ENCODE assay signal across 9 mouse cellular contexts in genomic region chr4:115897901-115898631, GRCm38 (mm10). TPM values are rescaled to one million over a fixed set of nuclear protein-coding genes. Genes with fewer than 3 reads are reported as not detected.
DNase-seq lines count a peak whose midpoint lies in the region; ATAC-seq and TF ChIP-seq lines count a peak whose summit lies in the region.
"Had no signal": no experiment of that assay in that cellular context is flagged by ENCODE, and none has a peak within 500 bp of the region (broad histone marks: within the 10 kb centered on the region; RNA-seq: fewer than 3 reads in every experiment).

No protein-coding gene starts in this region.

- H3K9ac ChIP-seq in embryonic facial prominence, embryonic 11.5 days (replicated peaks; ENCODE audit: low read length): peak overlapping the region; percentile 56
- peak overlapping the region; percentile 59 for H3K9ac ChIP-seq in hindbrain, embryonic 14.5 days

- H3K4me1 ChIP-seq in embryonic facial prominence, embryonic 11.5 days (ENCODE audit: control insufficient read depth, insufficient read depth, low read length): peaks cover 5% of the 10 kb centered on the region; the same call in 1 of the 2 replicates
- H3K4me1 ChIP-seq in hindbrain, embryonic 14.5 days (replicated peaks; ENCODE audit: control insufficient read depth, insufficient read depth, low read length): peaks cover 11% of the 10 kb centered on the region; the same call in 1 of the 2 replicates
- peaks cover 31% of the 10 kb centered on the region for H3K4me1 ChIP-seq in midbrain, embryonic 10.5 days

- intact Hi-C loops in left cerebral cortex, adult 2 months (cut with DNase I): loop anchor here (1.0 kb wide), 1 partner anchor 167 kb away; no protein-coding TSS in a partner anchor

- no peak overlapping the region for H3K27ac ChIP-seq in left cerebral cortex, adult 2 months
- no peak overlapping the region for H3K27ac ChIP-seq in embryonic facial prominence, embryonic 11.5 days (replicated peaks; ENCODE audit: low read depth, low read length)
- H3K27ac ChIP-seq in hindbrain, embryonic 14.5 days: no peak overlapping the region
- H3K27ac ChIP-seq in midbrain, embryonic 10.5 days (replicated peaks): peak overlapping the region; percentile 81
- H3K27ac ChIP-seq: macrophage had no signal

- peak; percentile 52 for ATAC-seq in embryonic facial prominence, embryonic 11.5 days (replicated peaks; ENCODE audit: insufficient number of reproducible peaks, low FRiP score, low TSS enrichment, low read depth)
- peak; percentile 54 for ATAC-seq in hindbrain, embryonic 14.5 days (ENCODE audit: low FRiP score)

- no peak; the same call in 1 of the 2 replicates for TF ChIP-seq CTCF in left cerebral cortex, adult 2 months (IDR thresholded peaks at IDR 0.05)

- under 1% methylated on average over 56 of the region's 56 CpGs for WGBS in embryonic facial prominence, embryonic 11.5 days
- WGBS in hindbrain, embryonic 14.5 days: under 1% methylated on average over 53 of the region's 56 CpGs
- WGBS in midbrain, embryonic 10.5 days: 1% methylated on average over 56 of the region's 56 CpGs

- H3K4me3 ChIP-seq in left cerebral cortex, adult 2 months: peak overlapping the region; percentile 39
- H3K4me3 ChIP-seq in embryonic facial prominence, embryonic 11.5 days (ENCODE audit: low read depth, low read length): peak overlapping the region; percentile 41
- H3K4me3 ChIP-seq in hindbrain, embryonic 14.5 days (replicated peaks; ENCODE audit: low read length): peak overlapping the region; percentile 38
- peak overlapping the region; percentile 59 for H3K4me3 ChIP-seq in midbrain, embryonic 10.5 days

- peak overlapping the region; percentile 88 for H3K4me2 ChIP-seq in embryonic facial prominence, embryonic 11.5 days (ENCODE audit: low read depth, low read length)
- H3K4me2 ChIP-seq in hindbrain, embryonic 14.5 days (replicated peaks): peak overlapping the region; percentile 81

- H3K9me3 ChIP-seq in embryonic facial prominence, embryonic 11.5 days (replicated peaks; ENCODE audit: control insufficient read depth, low read length): no peaks in the 10 kb centered on the region
- no peaks in the 10 kb centered on the region for H3K9me3 ChIP-seq in hindbrain, embryonic 14.5 days (ENCODE audit: control insufficient read depth, low read length)
- H3K9me3 ChIP-seq in midbrain, embryonic 10.5 days (replicated peaks): no peaks in the 10 kb centered on the region

- DNase-seq in left cerebral cortex, adult 2 months (ENCODE audit: extremely low spot score in 1 of 2, low spot score in 2 of 2): no peak
- DNase-seq in left cerebral cortex, adult 9 months (ENCODE audit: low spot score in 2 of 2): no peak
- DNase-seq in embryonic facial prominence, embryonic 11.5 days (ENCODE audit: low spot score): peak; percentile 56
- no peak for DNase-seq in hindbrain, embryonic 14.5 days (ENCODE audit: low spot score)
- peak; percentile 79 for DNase-seq in midbrain, embryonic 10.5 days (ENCODE audit: low spot score)
- no peak for DNase-seq in yolk sac, embryonic 10.5 days (ENCODE audit: low spot score)
- DNase-seq in layer of hippocampus, adult 9-11 months: no peak
- DNase-seq in thymus, postnatal 0 days (ENCODE audit: low spot score): no peak

- no peaks in the 10 kb centered on the region for H3K36me3 ChIP-seq in embryonic facial prominence, embryonic 11.5 days (replicated peaks; ENCODE audit: control insufficient read depth, insufficient read depth, low read depth, low read length)
- no peaks in the 10 kb centered on the region for H3K36me3 ChIP-seq in hindbrain, embryonic 14.5 days (replicated peaks; ENCODE audit: control insufficient read depth, insufficient read depth)
- H3K36me3 ChIP-seq in midbrain, embryonic 10.5 days: no peaks in the 10 kb centered on the region

- H3K27me3 ChIP-seq in embryonic facial prominence, embryonic 11.5 days (ENCODE audit: control insufficient read depth, insufficient read depth, low read length): peaks cover 44% of the 10 kb centered on the region
- H3K27me3 ChIP-seq in hindbrain, embryonic 14.5 days (ENCODE audit: control insufficient read depth, insufficient read depth, low read length): peaks cover 67% of the 10 kb centered on the region
- H3K27me3 ChIP-seq in midbrain, embryonic 10.5 days (ENCODE audit: low read depth, poor library complexity, severe bottlenecking): peaks cover 98% of the 10 kb centered on the region

RNA-seq across cellular contexts. Expression of gene 6430628N08Rik, which starts 7.6 kb away (rescaled TPM):
- 1 to 10 TPM in 1 of 2 experiments, under 1 TPM in 1; 0.77 to 1.1 TPM for total RNA-seq in left cerebral cortex, adult 2 months (2021)
- polyA plus RNA-seq in embryonic facial prominence, embryonic 11.5 days (2014; fragmentation: Nextera tagmentation; extraction: Ambion mirVana): not detected in 2 replicates
- 0.13 TPM in 1 of 2 replicates, not detected in the other for polyA plus RNA-seq in hindbrain, embryonic 14.5 days (2014; fragmentation: Nextera tagmentation; extraction: Ambion mirVana)
- polyA plus RNA-seq in midbrain, embryonic 10.5 days (2016; fragmentation: Nextera tagmentation; extraction: Ambion mirVana): 0.21 and 0.30 TPM in 2 replicates
- polyA plus RNA-seq in thymus, postnatal 0 days (2015; fragmentation: Nextera tagmentation; extraction: Ambion mirVana): not detected in 2 replicates
- polyA plus RNA-seq: macrophage had no signal

RNA-seq across cellular contexts. Expression of gene Kncn, which starts 13.9 kb away (rescaled TPM):
- under 1 TPM; 0.45 to 0.70 TPM for total RNA-seq in left cerebral cortex, adult 2 months (2021)
- not detected in 2 replicates for polyA plus RNA-seq in embryonic facial prominence, embryonic 11.5 days (2014; fragmentation: Nextera tagmentation; extraction: Ambion mirVana)
- polyA plus RNA-seq in hindbrain, embryonic 14.5 days (2014; fragmentation: Nextera tagmentation; extraction: Ambion mirVana): 0.13 TPM in 1 of 2 replicates, not detected in the other
- polyA plus RNA-seq in midbrain, embryonic 10.5 days (2016; fragmentation: Nextera tagmentation; extraction: Ambion mirVana): 0.07 TPM in 1 of 2 replicates, not detected in the other
- polyA plus RNA-seq in thymus, postnatal 0 days (2015; fragmentation: Nextera tagmentation; extraction: Ambion mirVana): not detected in 2 replicates
- polyA plus RNA-seq: macrophage had no signal

RNA-seq across cellular contexts. Expression of gene Dmbx1, which starts 41.7 kb away (rescaled TPM):
- not detected for total RNA-seq in left cerebral cortex, adult 2 months (2021)
- polyA plus RNA-seq in embryonic facial prominence, embryonic 11.5 days (2014; fragmentation: Nextera tagmentation; extraction: Ambion mirVana): 1.0 and 1.4 TPM in 2 replicates
- polyA plus RNA-seq in hindbrain, embryonic 14.5 days (2014; fragmentation: Nextera tagmentation; extraction: Ambion mirVana): 2.7 and 3.3 TPM in 2 replicates
- polyA plus RNA-seq in midbrain, embryonic 10.5 days (2016; fragmentation: Nextera tagmentation; extraction: Ambion mirVana): 38.5 and 39.4 TPM in 2 replicates
- polyA plus RNA-seq in thymus, postnatal 0 days (2015; fragmentation: Nextera tagmentation; extraction: Ambion mirVana): 0.04 and 0.05 TPM in 2 replicates
- polyA plus RNA-seq: macrophage had no signal

RNA-seq across cellular contexts. Expression of gene Mknk1, which starts 59.1 kb away (rescaled TPM):
- 10 to 100 TPM; 37.6 to 38.7 TPM for total RNA-seq in left cerebral cortex, adult 2 months (2021)
- 17.5 and 20.0 TPM in 2 replicates for polyA plus RNA-seq in embryonic facial prominence, embryonic 11.5 days (2014; fragmentation: Nextera tagmentation; extraction: Ambion mirVana)
- 21.3 and 21.6 TPM in 2 replicates for polyA plus RNA-seq in hindbrain, embryonic 14.5 days (2014; fragmentation: Nextera tagmentation; extraction: Ambion mirVana)
- polyA plus RNA-seq in midbrain, embryonic 10.5 days (2016; fragmentation: Nextera tagmentation; extraction: Ambion mirVana): 29.7 and 31.2 TPM in 2 replicates
- 41.3 and 42.5 TPM in 2 replicates for polyA plus RNA-seq in thymus, postnatal 0 days (2015; fragmentation: Nextera tagmentation; extraction: Ambion mirVana)

Comparison
In these comparisons a context has a peak if more than half of its experiments do, and no peak if none do; other contexts are left out.
1. DNase-seq: peak in embryonic facial prominence, embryonic 11.5 days (single experiment) and midbrain, embryonic 10.5 days (single experiment); none in left cerebral cortex, adult 2 months (0 of 2), left cerebral cortex, adult 9 months (0 of 2), hindbrain, embryonic 14.5 days (single experiment), yolk sac, embryonic 10.5 days (single experiment), layer of hippocampus, adult 9-11 months (single experiment) and thymus, postnatal 0 days (single experiment).
2. Peak in every context shown above with its lines, with median percentiles within 50 percentile points of each other: H3K4me3 ChIP-seq.